Mouse (Mus musculus) gastrocnemius, postnatal 36 days (tissue): ENCODE data around the gene Rala. TPM values are rescaled to one million over a fixed set of nuclear protein-coding genes. Genes with fewer than 3 reads are reported as not detected.
"Not testable (repeated sequence)": the region's sequence is repeated elsewhere in the genome, so short reads cannot be mapped to it uniquely, and the experiment has no call there.

Source experiments
- DNase-seq, 2 experiments: peaks; one replicate each; pipeline ENCODE4 v3.0.0; 2022
- intact Hi-C: fragments of 180-260 bp; cut with DNase I; formaldehyde crosslinking; loops from one replicate; pipeline ENCODE4 v1.15.1; 2025
- long read RNA-seq, 2 experiments: library from polyadenylated mRNA; stranded (forward); transcript quantifications; one replicate each; pipeline ENCODE4 v2.0.0; 2021
- total RNA-seq, 2 experiments: library from RNA; stranded (reverse); gene quantifications; 2 replicates each; pipeline ENCODE4 v1.2.3; 2021

The Rala gene
- total RNA-seq = 10 to 100 TPM; 20.1 to 22.7 TPM
- long read RNA-seq, experiment 1, transcript Rala-201 (5 exons, 2,688 nt) = major isoform, 47 of 52 reads
- long read RNA-seq, experiment 1, partial matches to known transcripts = 1 of 52 reads
- long read RNA-seq, experiment 1, other reads (novel, unspliced or antisense) = 4 of 52 reads
- long read RNA-seq, experiment 2, transcript Rala-201 (5 exons, 2,688 nt) = major isoform, 47 of 56 reads
- long read RNA-seq, experiment 2, partial matches to known transcripts = 9 of 56 reads
- long read RNA-seq, experiment 2, other reads (novel, unspliced or antisense) = 0 of 56 reads

DNA sequence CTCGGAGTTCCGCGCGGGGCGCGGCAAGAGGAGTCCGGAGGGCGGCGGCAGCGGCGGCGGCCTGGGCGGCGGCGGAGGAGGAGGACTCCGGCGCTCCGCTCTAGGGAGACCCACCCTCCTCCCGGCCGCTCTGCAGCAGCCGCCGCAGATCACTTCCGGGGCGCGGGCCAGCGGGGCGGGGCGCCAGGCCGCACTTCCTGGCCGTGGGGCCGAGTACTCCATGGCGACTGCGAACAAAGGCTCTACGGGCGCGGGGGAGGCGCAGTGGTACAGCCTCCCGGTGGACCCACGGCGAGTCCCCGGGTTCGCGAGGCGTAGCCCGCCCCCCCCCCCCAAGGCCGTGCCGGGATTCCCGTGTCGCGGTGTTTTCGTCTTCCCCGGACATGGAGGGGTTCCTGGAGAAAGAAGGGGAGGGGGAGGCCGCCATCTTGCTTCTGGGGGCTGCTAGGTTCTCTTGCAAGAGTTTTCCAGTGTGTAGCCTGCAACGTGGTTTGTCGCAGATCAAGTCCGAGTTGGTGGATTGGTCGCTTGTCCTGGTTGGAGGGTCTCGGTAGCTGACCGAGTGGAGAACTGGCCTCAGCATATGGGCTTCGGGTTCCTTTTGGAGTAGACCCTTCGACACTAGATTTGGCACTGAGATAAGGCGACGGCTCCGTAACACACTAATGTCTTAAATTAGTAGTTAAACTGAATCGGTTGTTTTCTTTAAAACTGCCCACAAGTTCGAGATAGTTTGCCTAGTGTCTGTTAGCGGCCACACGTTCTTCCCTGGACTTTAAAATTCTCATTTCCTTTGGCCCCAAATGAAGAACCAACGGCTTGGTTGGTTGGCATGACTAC, at the start of gene Rala:
Gene Rala, minus strand, starts transcription at position 162 of the 840 bp plus-strand sequence.
- DNase-seq = peak; percentile 92 to 94
- intact Hi-C loops = loop anchor here (5.0 kb wide), 2 partner anchors 48 to 247 kb away; partner anchors contain the start of genes Mplkip, Sugct and Yae1d1

DNA sequence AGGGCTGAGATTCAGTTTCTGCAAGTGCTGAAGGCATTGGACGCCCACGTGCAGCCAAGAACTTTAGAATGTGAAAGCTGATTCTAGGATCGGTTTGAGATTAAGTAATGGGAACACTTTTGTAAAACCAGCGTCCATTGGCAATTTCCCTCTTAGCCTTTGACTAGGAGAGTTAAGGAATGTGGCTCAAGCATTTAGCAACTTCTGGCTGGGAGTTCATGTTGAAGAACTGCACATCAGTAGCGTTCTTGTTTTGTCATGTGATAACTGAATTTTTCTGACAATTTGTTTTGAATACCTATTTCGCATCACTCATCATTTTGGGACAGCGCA, 49.4 kb upstream of the Rala start:
- DNase-seq = no peak
- intact Hi-C loops = loop anchor here (5.0 kb wide), 1 partner anchor 51 kb away; the partner anchor contains the start of gene Rala

DNA sequence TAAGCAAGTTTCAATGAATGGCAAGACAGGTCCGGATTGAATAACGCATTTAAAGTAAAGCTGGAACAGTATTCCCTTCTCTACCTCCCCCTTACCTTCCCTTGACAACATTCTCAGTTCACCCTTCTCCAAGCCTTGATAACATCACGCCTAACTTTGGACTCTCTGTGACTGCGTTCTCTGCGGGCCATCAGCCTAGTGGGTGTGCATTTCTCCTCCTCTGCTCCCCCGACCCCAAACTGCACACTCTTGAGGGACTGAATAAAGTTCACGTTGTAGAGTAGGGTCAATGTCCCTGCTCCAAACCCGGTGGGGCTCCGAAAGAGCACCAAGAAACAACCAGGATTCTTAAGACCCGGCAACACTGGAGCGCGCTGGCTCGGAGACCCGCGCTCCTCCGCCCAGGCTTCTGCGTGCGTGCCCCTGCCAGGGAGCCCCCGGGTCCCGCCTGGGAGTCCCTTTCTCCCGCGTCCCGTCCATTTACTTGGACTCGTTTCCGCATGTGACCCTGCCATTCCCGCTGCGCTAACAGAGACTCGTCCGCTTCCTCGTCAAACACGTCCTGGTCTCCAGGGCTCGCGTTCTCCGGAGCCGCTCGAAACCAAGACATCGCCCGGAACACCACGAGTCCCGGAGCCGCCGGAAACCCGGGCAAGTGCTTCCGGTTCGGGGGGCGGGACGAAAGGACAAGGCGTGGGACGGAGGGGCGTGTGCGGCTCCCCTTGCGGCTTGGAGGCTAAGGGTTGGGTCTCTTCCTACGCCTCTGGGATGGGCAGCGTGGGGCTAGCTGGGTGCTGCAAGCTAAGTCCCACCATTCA, 48.9 kb upstream of the Rala start, which contains the start of gene Yae1d1:
Gene Yae1d1, minus strand, starts transcription at position 653 of the 818 bp plus-strand sequence.
- peak; percentile 87 to 94 for DNase-seq
- intact Hi-C loops = loop anchor here (5.0 kb wide), 1 partner anchor 51 kb away; the partner anchor contains the start of gene Rala

DNA sequence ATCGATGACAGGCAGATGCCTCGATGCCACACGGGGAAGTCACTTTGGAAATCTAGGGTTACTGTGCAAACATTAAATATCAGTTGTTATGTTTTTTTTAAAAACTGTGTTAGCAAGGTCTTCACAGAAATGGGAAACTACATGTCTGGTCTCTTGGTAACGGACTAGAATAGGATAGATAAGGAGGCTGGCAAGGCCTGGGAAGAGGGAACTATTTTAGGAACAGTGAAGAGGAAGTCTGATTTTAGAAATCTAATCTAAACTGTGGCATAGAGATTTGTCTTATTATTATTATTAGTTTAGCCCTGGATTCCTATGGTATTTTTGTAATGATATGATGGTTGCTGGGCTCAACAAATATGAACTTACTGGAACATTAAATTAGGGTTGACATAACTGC, 48.0 kb upstream of the Rala start:
- intact Hi-C loops = loop anchor here (5.0 kb wide), 1 partner anchor 50 kb away; the partner anchor contains the start of gene Rala
- DNase-seq = no peak

DNA sequence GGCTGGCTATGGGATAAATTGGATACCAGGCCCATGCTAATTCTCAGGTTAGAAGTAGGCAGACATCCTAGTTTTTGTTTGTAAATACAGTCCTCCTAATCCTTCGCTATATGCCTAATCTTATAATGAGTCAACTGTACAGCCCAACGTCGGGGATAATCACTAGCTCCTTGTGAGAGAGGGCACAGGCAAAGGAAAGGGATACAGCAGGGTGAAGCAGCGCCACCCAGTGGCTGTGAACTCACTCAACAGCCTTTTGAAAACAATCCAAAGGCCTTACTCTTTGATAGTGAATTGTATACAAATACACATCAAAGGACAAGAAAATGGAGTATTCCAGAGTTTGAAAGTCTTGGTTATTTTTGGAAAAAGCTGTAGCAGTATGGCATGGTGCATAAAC, 39.2 kb upstream of the Rala start:
- DNase-seq = peak; percentile 11 to 24
- intact Hi-C loops = loop anchor here (2.0 kb wide), 1 partner anchor 144 kb away; no protein-coding TSS in a partner anchor

DNA sequence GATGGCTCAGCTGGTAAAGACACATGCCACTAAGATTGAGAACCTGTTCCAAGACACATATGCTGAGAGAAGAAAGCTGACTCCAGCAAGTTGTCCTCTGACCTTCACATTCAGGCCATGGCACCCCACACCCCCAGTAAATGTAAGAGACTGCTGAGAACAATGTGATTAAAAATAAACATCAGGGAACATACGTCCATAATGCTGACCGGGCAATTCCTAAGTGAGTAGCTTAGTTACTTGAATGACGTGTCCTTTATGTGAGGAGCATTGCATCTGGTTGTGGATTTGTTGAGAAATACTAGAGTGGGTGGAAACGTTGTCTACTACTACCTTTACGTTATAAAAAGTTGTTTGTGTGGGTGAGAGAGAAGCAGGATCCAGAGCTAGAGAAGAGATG, 38.6 kb upstream of the Rala start:
- intact Hi-C loops = loop anchor here (2.0 kb wide), 1 partner anchor 144 kb away; no protein-coding TSS in a partner anchor

DNA sequence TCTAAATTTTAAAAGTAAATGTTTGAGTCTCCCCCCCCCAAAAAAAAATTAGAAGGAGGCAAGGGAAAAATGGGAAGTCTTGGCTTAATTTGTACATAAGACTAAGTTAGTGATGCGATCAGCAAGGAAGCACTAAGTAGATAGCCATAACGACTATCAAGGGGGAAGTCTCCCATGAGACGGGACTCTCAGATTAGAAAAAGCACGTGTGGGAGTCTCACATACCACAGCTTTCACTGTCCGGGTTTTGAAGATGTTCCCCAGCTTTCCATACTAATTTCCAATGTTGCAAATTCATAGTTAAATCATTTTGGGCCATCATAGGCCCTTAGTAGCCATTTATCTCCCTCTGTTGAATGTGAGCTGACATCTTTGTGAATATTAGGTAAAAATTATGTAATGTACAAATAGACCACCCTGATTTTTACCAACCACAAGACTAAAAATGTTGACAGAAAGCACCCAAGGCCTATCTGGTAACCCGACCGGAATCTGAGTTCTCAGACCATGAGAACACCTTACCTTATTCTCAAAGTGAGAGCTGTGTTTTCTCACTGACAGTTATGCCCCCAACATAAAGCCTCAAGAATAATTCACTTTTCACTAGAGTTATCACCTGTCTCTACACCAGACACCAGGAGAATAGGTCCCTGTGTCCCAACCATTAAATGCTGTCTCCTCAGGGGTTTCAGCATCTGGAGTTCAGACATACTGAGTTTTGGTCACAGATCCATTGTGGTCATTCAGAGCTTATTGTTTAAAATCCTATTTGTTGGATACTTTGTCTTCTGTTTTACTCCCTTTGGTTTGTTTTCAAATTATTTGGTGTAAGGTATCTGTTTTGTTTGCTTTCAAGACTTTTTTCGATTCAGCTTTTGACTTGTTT, 33.1 kb upstream of the Rala start:
- no peak for DNase-seq
- intact Hi-C loops = no loop called here

More for the DNA sequence above, 38.6 kb upstream of the Rala start:
- no peak for DNase-seq

DNA sequence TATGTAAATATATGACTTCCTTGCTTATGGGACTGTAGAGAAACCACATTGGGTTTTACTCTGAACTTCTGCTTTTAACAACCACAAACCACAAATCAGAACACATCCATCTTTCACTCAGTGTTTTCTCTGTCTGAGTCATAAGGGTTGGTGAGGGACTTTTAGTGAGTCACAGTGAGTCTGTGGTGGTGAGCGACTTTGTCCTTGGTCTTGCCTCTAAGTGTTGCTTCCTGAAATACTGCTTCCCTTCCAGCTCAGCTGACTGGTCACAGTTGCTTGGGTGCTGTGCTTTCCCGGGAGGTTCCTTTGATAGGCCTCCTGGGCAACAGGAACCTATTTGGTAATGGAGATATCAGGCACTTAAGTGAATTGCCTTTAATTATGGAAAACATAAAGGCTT, 31.9 kb upstream of the Rala start:
- intact Hi-C loops = no loop called here
- no peak for DNase-seq

DNA sequence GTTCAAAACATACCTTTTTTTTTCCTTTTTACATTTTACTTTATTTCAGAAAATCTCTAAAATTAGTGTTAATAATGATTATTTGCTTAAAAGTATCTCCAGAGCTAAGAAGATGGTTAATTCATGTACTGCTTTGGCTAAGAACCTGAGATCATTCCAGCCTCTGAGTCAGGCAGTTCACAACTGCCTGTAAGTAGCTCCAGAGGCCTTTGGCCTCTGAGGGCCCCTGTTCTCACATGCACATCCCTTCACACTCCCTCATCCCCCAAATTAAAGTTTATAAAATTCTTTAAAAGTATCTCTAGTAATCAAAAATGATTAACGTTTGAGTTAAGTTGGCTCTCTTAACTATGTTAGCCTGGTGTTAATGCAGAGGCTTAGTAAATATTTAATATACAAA, 31.4 kb upstream of the Rala start:
- no peak for DNase-seq
- intact Hi-C loops = no loop called here

DNA sequence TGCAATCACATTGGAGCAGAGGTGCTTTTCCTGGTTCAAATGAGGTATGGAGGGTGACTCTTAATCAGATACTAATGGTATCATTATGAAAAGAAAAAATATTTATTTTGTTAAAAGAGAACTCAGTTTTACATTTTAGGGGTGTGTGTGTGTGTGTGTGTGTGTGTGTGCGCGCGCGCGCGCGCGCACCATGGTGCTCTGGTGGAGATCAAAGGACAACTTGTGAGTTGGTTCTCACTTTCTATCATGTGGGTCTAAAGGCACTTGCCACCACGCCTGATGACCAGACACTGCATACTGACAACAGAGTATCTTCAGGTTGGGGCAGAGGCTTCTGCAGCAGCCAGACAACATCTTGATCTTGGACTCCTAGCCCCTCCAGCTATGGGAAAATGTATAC, 30.7 kb upstream of the Rala start:
- intact Hi-C loops = no loop called here
- DNase-seq = no peak

DNA sequence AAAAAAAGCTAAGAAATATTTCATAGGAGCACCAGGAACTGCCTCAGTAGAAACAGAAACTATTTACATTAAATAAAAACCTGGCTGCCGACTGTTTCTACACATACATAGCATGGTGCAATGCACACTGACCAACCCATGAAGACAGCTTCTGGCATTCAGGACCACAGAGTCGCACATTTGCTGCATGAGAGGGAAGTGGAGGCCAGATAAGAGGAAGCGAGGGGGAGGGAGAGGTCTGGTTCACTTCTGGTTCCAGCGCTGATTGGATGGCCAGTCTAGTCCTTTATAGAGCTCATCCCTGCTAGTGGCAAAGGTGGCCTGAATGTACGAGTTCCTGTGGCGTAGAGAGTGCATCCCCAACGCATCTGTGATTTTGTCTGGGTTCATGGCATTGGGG, 16.6 kb upstream of the Rala start:
- intact Hi-C loops = no loop called here
- no peak for DNase-seq

DNA sequence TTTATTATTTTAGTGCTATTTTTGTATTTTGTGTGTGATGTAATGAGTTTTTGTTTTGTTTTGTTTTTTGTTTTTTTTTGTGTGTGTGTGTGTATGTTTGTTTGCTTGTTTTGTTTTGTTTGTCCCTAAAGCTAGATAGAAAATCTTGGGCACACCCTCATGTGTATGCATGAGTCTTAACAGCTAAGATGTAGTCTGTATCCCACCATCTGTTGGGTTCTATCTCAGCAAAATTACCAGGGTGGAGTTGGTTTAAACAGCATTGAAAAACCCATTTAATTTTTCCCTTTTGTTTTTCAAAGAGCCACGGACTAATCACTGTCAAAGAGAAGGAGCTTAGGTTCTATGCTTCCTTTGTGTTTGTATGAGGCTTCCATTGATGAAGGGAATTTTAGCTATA, 10.2 kb upstream of the Rala start:
- intact Hi-C loops = no loop called here
- DNase-seq = no peak

DNA sequence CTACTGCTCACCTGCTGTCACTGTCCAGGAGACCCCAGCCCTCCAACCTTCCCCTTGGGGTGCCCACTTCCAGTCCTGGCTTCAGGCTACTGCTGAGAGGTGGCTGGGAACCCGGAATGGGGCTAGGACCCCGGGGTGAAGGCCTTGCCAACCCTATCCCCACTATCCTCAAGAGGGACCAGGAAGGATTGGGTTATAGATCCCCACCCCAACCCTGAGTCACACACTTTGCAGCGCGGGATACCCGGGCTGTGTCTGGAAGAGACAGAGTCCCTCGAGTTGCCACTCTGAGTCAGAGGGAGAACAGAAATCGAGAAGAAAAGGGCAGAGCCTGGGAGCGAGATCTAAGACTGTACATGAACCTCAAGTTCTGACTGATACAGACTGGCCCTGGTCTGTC, 6.5 kb upstream of the Rala start:
- DNase-seq, intact Hi-C loops: not testable (repeated sequence)

DNA sequence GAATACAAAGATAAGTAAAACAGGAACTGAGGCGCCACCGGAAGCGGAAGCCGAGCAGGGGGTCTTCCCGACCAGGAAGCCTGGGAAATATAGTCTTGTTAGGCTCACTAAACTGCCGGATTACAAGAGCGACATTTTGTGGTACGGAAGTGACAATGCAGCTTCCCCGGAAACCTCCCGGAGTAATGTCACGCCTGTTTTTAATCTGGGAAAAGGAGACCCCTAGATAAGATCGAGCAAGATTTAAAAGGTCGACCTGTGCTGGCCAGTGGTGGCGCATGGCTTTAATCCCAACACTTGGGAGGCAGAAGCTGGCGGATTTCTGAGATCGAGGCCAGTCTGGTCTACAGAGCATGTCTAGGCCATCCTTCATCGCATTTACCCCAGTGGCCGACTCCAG, 5.5 kb upstream of the Rala start:
- no peak for DNase-seq
- intact Hi-C loops = no loop called here

DNA sequence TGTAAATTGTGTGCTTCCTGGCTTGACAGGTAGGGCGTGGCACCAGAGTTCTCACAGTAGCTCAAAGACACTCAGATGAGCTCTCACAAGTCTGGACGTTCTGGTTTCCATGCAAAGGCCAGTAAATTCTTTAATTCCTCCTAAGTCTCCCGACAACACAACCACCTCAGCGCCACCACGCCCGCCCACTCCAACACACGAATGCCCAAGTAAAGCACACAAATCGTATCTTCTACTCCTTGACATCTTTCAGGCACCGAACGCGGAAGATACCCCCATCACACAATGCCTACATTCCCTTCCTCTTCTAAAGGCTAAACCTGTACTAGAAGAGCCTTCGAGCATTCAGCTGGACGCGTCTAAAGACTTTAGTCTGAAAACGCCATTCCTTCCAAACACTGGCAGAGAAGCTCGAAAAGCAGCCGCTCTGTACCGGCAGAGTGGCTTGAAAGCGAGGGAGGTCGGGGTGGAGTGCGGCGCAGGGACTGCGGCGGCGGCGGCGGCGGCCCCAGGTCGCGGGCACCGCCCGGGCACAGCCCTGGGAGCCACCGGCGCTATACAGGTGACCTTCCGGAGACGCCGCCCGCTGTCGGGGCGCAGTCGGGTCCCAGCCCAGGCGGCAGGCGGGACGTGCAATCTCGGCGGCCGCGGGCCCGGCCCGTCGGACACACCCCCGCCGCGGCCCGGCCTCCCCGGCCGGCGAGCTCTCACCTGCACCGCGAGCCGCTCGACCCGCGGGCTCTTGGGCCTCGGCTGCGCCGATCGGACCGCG, 547 bp downstream of the Rala start:
- DNase-seq = no peak
- intact Hi-C loops = loop anchor here (5.0 kb wide), 2 partner anchors 49 to 246 kb away; partner anchors contain the start of genes Mplkip, Sugct and Yae1d1

DNA sequence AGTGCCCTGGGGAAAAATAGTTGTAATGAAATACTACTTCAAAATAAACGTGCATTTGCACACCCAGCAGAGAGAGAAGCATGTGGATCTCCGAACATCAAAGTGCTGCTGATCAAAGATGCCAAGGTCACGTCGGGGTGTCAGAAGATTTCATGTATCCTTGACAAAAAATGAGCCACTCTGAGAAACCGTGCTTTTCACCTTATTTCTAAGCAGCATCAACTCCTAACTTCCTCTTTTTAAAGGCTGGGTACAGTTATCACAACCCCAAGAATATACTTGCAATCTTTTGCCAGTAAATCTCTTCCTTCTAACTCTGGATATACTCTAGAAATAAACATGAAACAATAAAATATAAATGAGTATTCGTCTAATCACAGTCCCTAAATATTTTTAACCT, 1.7 kb downstream of the Rala start:
- DNase-seq = no peak
- intact Hi-C loops = loop anchor here (5.0 kb wide), 2 partner anchors 50 to 245 kb away; partner anchors contain the start of genes Mplkip, Sugct and Yae1d1

DNA sequence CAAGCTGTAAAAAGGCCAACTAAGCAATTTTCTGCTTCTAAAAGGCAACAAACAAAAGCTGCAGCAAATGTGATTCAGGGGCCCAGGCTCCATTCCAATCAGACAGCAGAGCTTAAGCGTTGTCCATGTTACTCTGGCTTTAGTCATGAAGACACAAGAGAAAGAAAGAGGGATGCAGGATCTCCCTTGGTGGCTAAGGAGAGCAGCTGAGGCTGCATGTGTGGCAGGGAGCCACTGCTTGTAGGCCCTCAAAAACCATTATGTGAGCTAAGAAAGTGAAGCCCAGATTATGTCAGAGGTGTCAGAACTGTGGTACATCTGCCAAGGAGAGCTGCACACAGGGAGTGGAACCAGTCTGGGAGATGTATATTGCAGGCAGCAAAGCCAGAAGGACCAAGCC, 36.7 kb downstream of the Rala start:
- DNase-seq = no peak
- intact Hi-C loops = no loop called here

DNA sequence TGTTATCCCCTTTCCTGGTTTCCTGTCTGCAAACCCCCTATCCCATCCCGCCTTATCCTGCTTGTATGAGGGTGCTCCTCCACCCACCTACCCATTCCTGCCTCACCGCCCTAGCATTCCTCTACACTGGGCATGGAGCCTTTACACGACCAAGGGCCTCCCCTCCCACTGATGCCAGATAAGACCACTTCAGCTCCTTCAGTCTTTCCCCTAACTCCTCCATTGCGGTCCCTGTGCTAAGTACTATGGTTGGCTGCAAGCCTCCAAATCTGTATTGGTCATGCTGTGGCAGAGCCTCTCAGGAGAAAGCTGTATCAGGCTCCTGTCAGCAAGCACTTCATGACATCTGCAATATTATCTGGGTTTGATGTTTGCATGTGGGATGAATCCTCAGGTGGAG, 42.6 kb downstream of the Rala start:
- DNase-seq = no peak
- intact Hi-C loops = no loop called here

DNA sequence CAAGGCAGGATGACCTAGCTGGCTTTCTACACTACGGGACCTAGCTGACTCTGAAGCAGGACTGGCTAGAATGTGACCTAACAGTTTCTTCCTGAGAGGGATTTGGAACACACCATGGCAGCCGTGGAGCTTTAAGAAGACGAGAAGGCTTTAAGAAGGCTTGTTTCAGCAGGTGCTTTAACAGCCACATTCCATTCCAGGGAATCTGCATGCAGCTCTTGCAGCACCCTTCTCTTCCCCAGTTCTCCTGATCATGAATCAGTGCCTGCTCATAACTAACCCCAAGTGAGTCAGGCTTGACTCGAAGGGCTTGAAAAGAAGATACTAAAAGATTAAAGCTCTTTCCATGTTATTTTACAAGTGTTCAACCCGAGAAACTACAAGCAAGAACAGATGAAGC, 43.4 kb downstream of the Rala start:
- no peak for DNase-seq
- intact Hi-C loops = no loop called here
